Mouse (Mus musculus) midbrain, embryonic 15.5 days (tissue): ENCODE data around the gene Gm17364. TPM values are rescaled to one million over a fixed set of nuclear protein-coding genes. Genes with fewer than 3 reads are reported as not detected.

Experiments
- ATAC-seq: fragments of 200-750 bp; cut with Nextera tagmentation; replicated peaks from 2 replicates; pipeline ENCODE4 v1.8.0; 2017; ENCODE audit warnings: moderate TSS enrichment
- H3K27ac ChIP-seq: fragments of 300-500 bp; sonication (generic); 2 replicates; pipeline ENCODE4 v1.5.1; 2015; ENCODE audit warnings: mild to moderate bottlenecking, inconsistent platforms
- H3K27me3 ChIP-seq: fragments of 300-500 bp; sonication (generic); replicated peaks from 2 replicates; pipeline ENCODE4 v1.6.1; 2015; ENCODE audit warnings: inconsistent platforms
- H3K36me3 ChIP-seq: fragments of 300-500 bp; sonication (generic); replicated peaks from 2 replicates; pipeline ENCODE4 v1.6.1; 2015; ENCODE audit warnings: inconsistent platforms
- H3K4me1 ChIP-seq: fragments of 300-500 bp; sonication (generic); 2 replicates; pipeline ENCODE4 v1.6.1; 2015; ENCODE audit warnings: inconsistent platforms
- H3K4me2 ChIP-seq: fragments of 300-500 bp; sonication (generic); 2 replicates; pipeline ENCODE4 v1.6.1; 2015; ENCODE audit warnings: inconsistent platforms, mild to moderate bottlenecking, moderate library complexity
- H3K4me3 ChIP-seq: fragments of 300-500 bp; sonication (generic); 2 replicates; pipeline ENCODE4 v1.5.1; 2015; ENCODE audit warnings: mild to moderate bottlenecking, inconsistent platforms
- H3K9ac ChIP-seq: fragments of 300-500 bp; sonication (generic); 2 replicates; pipeline ENCODE4 v1.6.1; 2015; ENCODE audit warnings: mild to moderate bottlenecking, inconsistent platforms
- H3K9me3 ChIP-seq: fragments of 300-500 bp; sonication (generic); 2 replicates; pipeline ENCODE4 v1.6.1; 2016; ENCODE audit warnings: inconsistent platforms
- WGBS: fragments of 180-500 bp; shearing (Covaris S2); methylation state at CpG from one replicate; pipeline ENCODE4 v1.1.7; 2015; ENCODE audit warnings: mixed read lengths; 5-methylcytosine and 5-hydroxymethylcytosine counted together
- polyA plus RNA-seq: library from polyadenylated mRNA; unstranded; fragments of >200 nt; fragmentation: Nextera tagmentation; extraction: Ambion mirVana; gene quantifications from 2 replicates; pipeline ENCODE4 v1.2.1, GENCODE M21; 2015

Gm17364 gene
- polyA plus RNA-seq, result not detected in 2 replicates

DNA sequence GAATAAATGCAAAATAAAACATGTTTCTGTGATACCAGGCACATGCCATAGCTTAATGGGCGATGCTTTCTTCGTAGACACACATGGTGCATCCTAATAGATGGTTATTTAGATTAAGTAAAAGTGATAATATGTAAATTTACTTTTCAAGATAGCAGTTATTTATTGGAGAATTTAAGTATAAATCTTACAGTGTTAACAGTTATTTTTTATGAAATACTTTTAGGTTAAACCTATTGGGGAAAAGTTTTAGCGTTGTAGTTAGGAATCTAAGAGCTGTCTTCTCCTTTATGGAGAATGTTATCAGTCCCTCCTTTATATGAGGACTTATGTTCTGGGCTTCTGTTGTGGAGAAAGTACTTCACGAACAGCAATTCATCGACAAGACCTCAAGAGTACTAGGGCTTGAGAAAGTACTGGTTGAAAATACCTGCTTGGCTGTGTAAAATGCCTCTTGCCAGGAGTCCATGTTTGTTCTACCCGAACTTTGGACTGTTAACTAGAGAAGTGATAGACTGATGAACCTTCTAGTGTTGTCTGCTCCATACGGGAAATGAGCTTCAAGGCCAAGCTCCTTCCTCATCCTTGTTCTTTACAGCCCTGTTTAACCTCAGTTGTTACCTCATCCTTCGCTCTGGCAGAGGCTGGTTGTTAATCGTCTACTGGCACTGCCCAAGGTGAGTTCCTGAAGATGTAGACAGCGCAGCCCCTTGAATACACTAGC is at the start of gene Gm17364:
Gene Gm17364, minus strand, starts transcription at position 51 of the 724 bp plus-strand sequence.
- Histone ChIP-seq H3K9me3 (no peaks in the 10 kb centered on the region), H3K27ac (no peak within 1 kb of the TSS), H3K4me1 (no peaks in the 10 kb centered on the region), H3K27me3 (no peaks in the 10 kb centered on the region), H3K9ac (no peak within 1 kb of the TSS), H3K36me3 (no peaks in the 10 kb centered on the region), H3K4me2 (no peak within 1 kb of the TSS), H3K4me3 (no peak within 1 kb of the TSS)
- no peak for ATAC-seq
- 96% methylated on average over 10 of the region's 10 CpGs for WGBS

DNA sequence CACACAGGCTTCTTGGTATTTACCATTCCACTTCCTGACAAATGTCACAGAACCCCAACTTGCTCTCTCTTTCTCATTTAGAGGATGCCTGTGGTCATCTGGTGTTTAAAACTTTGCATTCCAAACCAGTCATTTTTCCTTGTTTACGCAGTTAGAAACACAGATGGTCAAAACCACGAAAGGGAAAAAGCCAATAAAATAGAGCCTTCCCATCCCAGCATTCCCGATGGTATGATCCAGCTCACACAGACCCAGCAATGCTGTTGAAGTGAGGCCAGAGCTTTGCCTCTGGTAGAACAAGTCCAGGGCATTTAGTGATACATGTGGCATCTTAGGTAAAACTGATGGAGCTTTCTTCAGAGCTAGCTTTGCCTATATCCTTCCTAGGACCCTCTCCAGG is 47.7 kb upstream of the Gm17364 start:
- H3K9me3 ChIP-seq, result no peaks in the 10 kb centered on the region
- H3K4me2 ChIP-seq, result no peak overlapping the region
- H3K27me3 ChIP-seq, result no peaks in the 10 kb centered on the region
- H3K27ac ChIP-seq, result peak overlapping the region; percentile 61
- no peak for ATAC-seq
- H3K9ac ChIP-seq, result no peak overlapping the region
- H3K4me1 ChIP-seq, result no peaks in the 10 kb centered on the region; the same call in 1 of the 2 replicates
- no peak overlapping the region for H3K4me3 ChIP-seq
- no peaks in the 10 kb centered on the region for H3K36me3 ChIP-seq
- WGBS, result 77% methylated on average over 3 of the region's 3 CpGs

DNA sequence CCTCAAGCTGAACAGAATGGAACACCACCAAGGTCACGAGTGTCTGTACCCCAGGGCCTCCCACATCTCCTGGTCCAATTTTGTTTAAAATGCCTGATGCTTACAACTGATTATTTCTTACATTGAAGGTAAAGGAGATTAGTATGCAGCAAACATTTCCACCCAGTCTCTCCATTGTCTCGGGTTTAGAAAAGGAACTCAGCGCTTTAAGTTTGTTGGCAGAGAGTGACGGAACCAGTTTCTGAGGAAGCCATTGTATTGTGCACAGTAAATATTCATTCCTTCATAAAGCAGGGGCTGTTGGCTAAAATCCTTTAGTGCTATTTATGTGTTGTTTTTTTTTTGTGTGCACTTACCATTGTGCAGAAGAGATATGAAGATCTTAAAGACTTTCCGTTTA is 47.0 kb upstream of the Gm17364 start:
- Histone ChIP-seq H3K27ac (peak overlapping the region; percentile 61), H3K27me3 (no peaks in the 10 kb centered on the region), H3K36me3 (0 out of 2 replicates have a peak, but pooled peaks cover 2% of the 10 kb centered on the region), H3K9me3 (no peaks in the 10 kb centered on the region), H3K9ac (no peak overlapping the region), H3K4me2 (no peak overlapping the region), H3K4me3 (no peak overlapping the region), H3K4me1 (no peaks in the 10 kb centered on the region; the same call in 1 of the 2 replicates)
- 30% methylated on average over 5 of the region's 5 CpGs for WGBS
- no peak for ATAC-seq

DNA sequence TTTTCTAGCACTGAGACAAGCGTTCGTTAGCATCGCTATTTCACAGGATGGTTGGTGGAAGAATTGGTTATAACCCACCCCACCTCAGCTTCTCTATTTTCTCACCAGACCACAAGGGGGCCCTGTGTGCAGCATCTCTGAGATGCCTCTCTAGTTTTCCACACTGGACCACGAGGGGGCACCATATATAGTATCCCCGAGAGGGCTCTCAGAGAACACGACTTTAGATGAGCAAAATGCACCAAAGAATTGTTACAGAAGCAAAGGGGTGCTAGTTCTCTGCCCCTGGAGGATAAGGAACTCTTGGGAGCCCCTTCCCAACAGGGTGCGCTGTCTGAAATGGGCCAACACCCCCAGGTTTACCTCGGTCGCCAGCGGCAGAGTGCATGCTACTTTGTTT is 28.9 kb upstream of the Gm17364 start:
- no peaks in the 10 kb centered on the region for H3K27me3 ChIP-seq
- no peaks in the 10 kb centered on the region for H3K4me1 ChIP-seq
- no peaks in the 10 kb centered on the region for H3K9me3 ChIP-seq
- H3K9ac ChIP-seq, result no peak overlapping the region
- H3K36me3 ChIP-seq, result no peaks in the 10 kb centered on the region
- H3K4me3 ChIP-seq, result no peak overlapping the region
- no peak overlapping the region for H3K4me2 ChIP-seq
- WGBS, result 65% methylated on average over 10 of the region's 10 CpGs
- ATAC-seq, result no peak
- no peak overlapping the region for H3K27ac ChIP-seq

- no peak for ATAC-seq
- H3K4me2 ChIP-seq, result no peak overlapping the region
- 69% methylated on average over 4 of the region's 4 CpGs for WGBS
- H3K4me3 ChIP-seq, result no peak overlapping the region
- H3K27me3 ChIP-seq, result no peaks in the 10 kb centered on the region
- no peaks in the 10 kb centered on the region for H3K36me3 ChIP-seq
- no peaks in the 10 kb centered on the region for H3K4me1 ChIP-seq
- no peaks in the 10 kb centered on the region for H3K9me3 ChIP-seq
- H3K27ac ChIP-seq, result no peak overlapping the region
- no peak overlapping the region for H3K9ac ChIP-seq
These were observed 26.3 kb upstream of the Gm17364 start for GRCm38 (mm10) chr13:41300037-41300436.

- no peaks in the 10 kb centered on the region for H3K27me3 ChIP-seq
- no peak for ATAC-seq
- H3K4me2 ChIP-seq, result no peak overlapping the region
- H3K4me3 ChIP-seq, result no peak overlapping the region
- WGBS, result 21% methylated on average over 5 of the region's 5 CpGs
- no peaks in the 10 kb centered on the region for H3K36me3 ChIP-seq
- no peak overlapping the region for H3K27ac ChIP-seq
- H3K4me1 ChIP-seq, result no peaks in the 10 kb centered on the region
- no peak overlapping the region for H3K9ac ChIP-seq
- H3K9me3 ChIP-seq, result no peaks in the 10 kb centered on the region
These were observed 25.2 kb upstream of the Gm17364 start for GRCm38 (mm10) chr13:41298996-41299395.

GRCm38 (mm10) chr13:41298533-41298932 is 24.8 kb upstream of the Gm17364 start:
- Histone ChIP-seq H3K36me3 (no peaks in the 10 kb centered on the region), H3K4me3 (no peak overlapping the region), H3K27ac (no peak overlapping the region), H3K27me3 (no peaks in the 10 kb centered on the region), H3K9me3 (no peaks in the 10 kb centered on the region), H3K9ac (no peak overlapping the region), H3K4me2 (no peak overlapping the region), H3K4me1 (no peaks in the 10 kb centered on the region)
- WGBS, result 45% methylated on average over 2 of the region's 2 CpGs
- ATAC-seq, result no peak

- ATAC-seq, result no peak
- Histone ChIP-seq H3K4me3 (no peak overlapping the region), H3K27me3 (no peaks in the 10 kb centered on the region), H3K9ac (no peak overlapping the region), H3K27ac (no peak overlapping the region), H3K9me3 (no peaks in the 10 kb centered on the region), H3K4me1 (no peaks in the 10 kb centered on the region), H3K36me3 (no peaks in the 10 kb centered on the region), H3K4me2 (no peak overlapping the region)
- 39% methylated on average over 10 of the region's 10 CpGs for WGBS
These were observed 22.6 kb upstream of the Gm17364 start for GRCm38 (mm10) chr13:41296396-41296795.

- WGBS, result 74% methylated on average over 6 of the region's 6 CpGs
- no peak overlapping the region for H3K9ac ChIP-seq
- no peak overlapping the region for H3K27ac ChIP-seq
- H3K4me1 ChIP-seq, result no peaks in the 10 kb centered on the region
- H3K9me3 ChIP-seq, result no peaks in the 10 kb centered on the region
- ATAC-seq, result no peak
- H3K4me3 ChIP-seq, result no peak overlapping the region
- no peaks in the 10 kb centered on the region for H3K36me3 ChIP-seq
- H3K4me2 ChIP-seq, result no peak overlapping the region
- no peaks in the 10 kb centered on the region for H3K27me3 ChIP-seq
These were observed 22.1 kb upstream of the Gm17364 start for GRCm38 (mm10) chr13:41295886-41296285.

GRCm38 (mm10) chr13:41293595-41293994 is 19.8 kb upstream of the Gm17364 start:
- ATAC-seq, result no peak
- no peaks in the 10 kb centered on the region for H3K27me3 ChIP-seq
- H3K27ac ChIP-seq, result no peak overlapping the region
- no peak overlapping the region for H3K9ac ChIP-seq
- no peaks in the 10 kb centered on the region for H3K36me3 ChIP-seq
- 55% methylated on average over 5 of the region's 5 CpGs for WGBS
- no peaks in the 10 kb centered on the region for H3K4me1 ChIP-seq
- no peak overlapping the region for H3K4me3 ChIP-seq
- H3K4me2 ChIP-seq, result no peak overlapping the region
- no peaks in the 10 kb centered on the region for H3K9me3 ChIP-seq

DNA sequence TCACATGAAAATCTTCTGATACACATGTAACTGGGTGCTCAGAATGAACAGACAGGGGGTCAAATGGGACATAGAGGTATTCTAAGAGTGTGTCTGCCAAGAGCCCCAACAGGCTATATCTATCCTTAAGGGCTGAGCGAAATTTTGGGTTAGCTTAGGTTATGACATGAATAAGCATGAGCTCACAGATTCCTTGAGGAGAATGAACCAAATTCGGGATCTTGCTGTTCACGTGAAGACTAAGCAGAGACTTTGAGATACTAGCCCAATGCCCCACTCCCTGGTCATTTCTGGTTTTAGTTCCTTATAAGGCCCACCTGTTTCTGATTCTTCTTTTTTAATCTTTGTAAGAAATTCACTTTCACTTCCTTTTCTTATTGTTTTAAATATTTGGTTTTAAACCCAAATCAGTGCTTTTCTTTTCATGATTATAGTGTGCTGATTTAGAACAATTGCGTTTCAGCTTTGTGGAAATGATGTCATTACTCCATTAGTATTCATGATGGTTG is 17.7 kb upstream of the Gm17364 start:
- Histone ChIP-seq H3K27ac (no peak overlapping the region), H3K4me2 (no peak overlapping the region), H3K4me1 (no peaks in the 10 kb centered on the region), H3K9me3 (no peaks in the 10 kb centered on the region), H3K4me3 (no peak overlapping the region), H3K27me3 (no peaks in the 10 kb centered on the region), H3K9ac (no peak overlapping the region), H3K36me3 (no peaks in the 10 kb centered on the region)
- ATAC-seq, result no peak
- 85% methylated on average over 4 of the region's 4 CpGs for WGBS

DNA sequence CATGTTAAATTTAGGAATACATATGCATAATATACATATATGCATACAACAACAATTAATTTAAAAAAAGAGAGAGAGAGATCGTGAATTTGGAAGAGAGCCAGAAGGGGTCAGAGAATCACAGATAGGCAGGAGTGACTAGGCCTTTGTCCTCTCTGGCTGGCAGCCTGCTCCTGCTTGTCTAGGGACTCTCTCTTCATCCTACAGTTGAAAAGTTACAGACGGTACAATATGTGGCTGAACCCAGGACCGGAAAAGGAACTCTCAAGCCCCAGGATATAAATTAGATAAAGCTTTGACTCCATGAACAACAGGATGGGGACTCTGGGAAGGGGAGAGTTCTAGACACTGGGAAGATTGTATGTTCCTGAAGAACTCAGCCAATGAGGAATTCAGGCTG is 12.5 kb upstream of the Gm17364 start:
- H3K27me3 ChIP-seq, result no peaks in the 10 kb centered on the region
- H3K36me3 ChIP-seq, result no peaks in the 10 kb centered on the region
- no peak for ATAC-seq
- no peak overlapping the region for H3K4me2 ChIP-seq
- no peak overlapping the region for H3K4me3 ChIP-seq
- H3K4me1 ChIP-seq, result no peaks in the 10 kb centered on the region
- H3K9ac ChIP-seq, result no peak overlapping the region
- WGBS, result 72% methylated on average over 3 of the region's 3 CpGs
- H3K27ac ChIP-seq, result no peak overlapping the region
- H3K9me3 ChIP-seq, result no peaks in the 10 kb centered on the region

- no peak for ATAC-seq
- Histone ChIP-seq H3K4me3 (no peak overlapping the region), H3K4me2 (no peak overlapping the region), H3K9ac (no peak overlapping the region), H3K27ac (no peak overlapping the region), H3K4me1 (no peaks in the 10 kb centered on the region), H3K36me3 (no peaks in the 10 kb centered on the region), H3K9me3 (no peaks in the 10 kb centered on the region), H3K27me3 (no peaks in the 10 kb centered on the region)
- 76% methylated on average over 4 of the region's 4 CpGs for WGBS
These were observed 11.7 kb upstream of the Gm17364 start for GRCm38 (mm10) chr13:41285448-41285847.
